Mouse (Mus musculus) kidney, adult 2 months (tissue): ENCODE measurements around the gene Gm1113.

Experiments used
- CTCF ChIP-seq: fragments of 200-500 bp; conservative IDR thresholded peaks from 2 replicates; pipeline ENCODE4 v1.5.1; 2011; ENCODE audit warnings: low read depth, mild to moderate bottlenecking, control low read depth, low read length, moderate library complexity, mixed read lengths; ENCODE audit not compliant: insufficient read depth, insufficient read length
- POLR2A ChIP-seq: fragments of 200-500 bp; IDR thresholded peaks from one replicate; pipeline ENCODE4 v1.6.1; 2011; ENCODE audit warnings: low read depth, low read length, control low read depth

DNA sequence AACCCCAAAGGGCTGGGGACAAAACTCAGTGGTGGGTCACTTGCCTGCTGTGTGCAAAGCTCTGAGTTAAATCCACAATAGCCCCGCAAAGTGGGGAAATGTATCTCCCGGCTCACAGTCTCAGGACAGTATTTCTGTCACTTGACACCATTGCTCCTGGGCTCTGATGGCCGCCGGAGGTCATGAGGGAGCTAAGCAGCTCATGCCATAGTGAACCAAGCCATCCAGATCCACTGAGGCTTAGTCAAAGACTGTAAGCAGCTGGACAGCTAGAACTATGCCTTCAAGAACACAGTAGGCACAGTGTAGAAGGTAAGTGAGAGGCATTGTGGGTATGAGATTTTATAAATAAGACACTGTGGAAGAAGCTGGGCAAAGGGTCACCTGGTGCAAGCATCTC lies 23.1 kb downstream of the Gm1113 start:
- TF ChIP-seq POLR2A (no peak), CTCF (no peak)
